Mouse (Mus musculus) heart, postnatal 0 days (tissue): ENCODE data around the gene Fstl4.

Source experiments
- CTCF ChIP-seq: IDR thresholded peaks from 2 replicates; pipeline ENCODE4 v1.5.1; 2016; ENCODE audit warnings: antibody characterized with exemption, control low read depth, low read depth
- EP300 ChIP-seq: IDR thresholded peaks from 2 replicates; pipeline ENCODE4 v1.6.1; 2016; ENCODE audit warnings: antibody characterized with exemption, low read depth

GRCm38 (mm10) chr11:52767921-52768320, 3.5 kb downstream of the Fstl4 start:
- TF ChIP-seq CTCF (no peak), EP300 (no peak)
